Mouse (Mus musculus) thymus, postnatal 14 days (tissue): Measurements from ENCODE around the gene Gnai1.

Experiments
- DNase-seq: peaks from one replicate; pipeline ENCODE4 v3.0.0; 2021

Gnai1 gene

GRCm38 (mm10) chr5:18282095-18282494 lies 78.1 kb downstream of the Gnai1 start:
- DNase-seq = no peak

GRCm38 (mm10) chr5:18274352-18274940 lies 85.7 kb downstream of the Gnai1 start:
- no peak for DNase-seq

GRCm38 (mm10) chr5:18273291-18274284 lies 86.6 kb downstream of the Gnai1 start:
- no peak for DNase-seq

- no peak for DNase-seq
These were observed 109.7 kb downstream of the Gnai1 start for GRCm38 (mm10) chr5:18250379-18251017.

- DNase-seq = no peak
These were observed 111.0 kb downstream of the Gnai1 start for GRCm38 (mm10) chr5:18249132-18249531.

- DNase-seq = no peak
These were observed 130.8 kb downstream of the Gnai1 start for GRCm38 (mm10) chr5:18229396-18229795.

- no peak for DNase-seq
These were observed 131.3 kb downstream of the Gnai1 start for GRCm38 (mm10) chr5:18228866-18229265.

GRCm38 (mm10) chr5:18220873-18221272 lies 139.3 kb downstream of the Gnai1 start:
- DNase-seq = no peak

GRCm38 (mm10) chr5:18218292-18218691 lies 141.9 kb downstream of the Gnai1 start:
- no peak for DNase-seq

GRCm38 (mm10) chr5:18217856-18218255 lies 142.3 kb downstream of the Gnai1 start:
- no peak for DNase-seq
